13 mouse cellular contexts compared by ENCODE assay signal in genomic region chr2:168199476-168199875, GRCm38 (mm10). TPM values are rescaled to one million over a fixed set of nuclear protein-coding genes. Genes with fewer than 3 reads are reported as not detected.
A peak's percentile ranks its signal among the peaks of the same experiment; 100 is the strongest.
DNase-seq lines count a peak whose midpoint lies in the region; ATAC-seq and TF ChIP-seq lines count a peak whose summit lies in the region.
"Had no signal": no experiment of that assay in that cellular context is flagged by ENCODE, and none has a peak within 500 bp of the region (broad histone marks: within the 10 kb centered on the region; RNA-seq: fewer than 3 reads in every experiment).

No protein-coding gene starts in this region.

- no peak for DNase-seq in lung, embryonic 14.5 days
- DNase-seq in lung, adult 18-20 months, result no peak
- no peak for DNase-seq in right cerebral cortex, postnatal 25 days
- no peak for DNase-seq in Muller cell, postnatal 12 days (ENCODE audit: inconsistent ontology term)
- DNase-seq: adrenal gland, postnatal 14 days; cerebellum, postnatal 14 days; gastrocnemius, postnatal 36 days; kidney, postnatal 10 days; retina, postnatal 1 day had no signal

- no peaks in the 10 kb centered on the region for H3K27me3 ChIP-seq in hindbrain, embryonic 13.5 days
- no peaks in the 10 kb centered on the region for H3K27me3 ChIP-seq in hindbrain, embryonic 16.5 days (replicated peaks; ENCODE audit: control insufficient read depth, insufficient read depth, low read length)
- H3K27me3 ChIP-seq in lung, embryonic 14.5 days (ENCODE audit: insufficient read depth, low read length), result no peaks in the 10 kb centered on the region
- no peaks in the 10 kb centered on the region for H3K27me3 ChIP-seq in ES-Bruce4 (ENCODE audit: control insufficient read depth, insufficient read depth, low read length, poor library complexity, severe bottlenecking)

- H3K9me3 ChIP-seq in hindbrain, embryonic 13.5 days, result no peaks in the 10 kb centered on the region
- no peaks in the 10 kb centered on the region for H3K9me3 ChIP-seq in hindbrain, embryonic 16.5 days (ENCODE audit: control insufficient read depth, low read length)
- no peaks in the 10 kb centered on the region for H3K9me3 ChIP-seq in lung, embryonic 14.5 days (ENCODE audit: low read depth, low read length)
- H3K9me3 ChIP-seq in ES-Bruce4 (replicated peaks; ENCODE audit: control insufficient read depth, insufficient read depth, low read length, poor library complexity, severe bottlenecking), result no peaks in the 10 kb centered on the region

- H3K9ac ChIP-seq in hindbrain, embryonic 13.5 days, result 0 out of 2 replicates have a peak overlapping the region, but pooled peaks have one; percentile 19
- no peak overlapping the region for H3K9ac ChIP-seq in hindbrain, embryonic 16.5 days (ENCODE audit: low read depth, low read length)
- no peak overlapping the region for H3K9ac ChIP-seq in lung, embryonic 14.5 days
- H3K9ac ChIP-seq in ES-Bruce4 (ENCODE audit: low read depth, poor library complexity, severe bottlenecking), result no peak overlapping the region

- peaks cover 86% of the 10 kb centered on the region for H3K4me1 ChIP-seq in hindbrain, embryonic 13.5 days (replicated peaks)
- peaks cover 52% of the 10 kb centered on the region for H3K4me1 ChIP-seq in hindbrain, embryonic 16.5 days (ENCODE audit: control insufficient read depth, insufficient read depth, low read depth, low read length)
- peaks cover 6% of the 10 kb centered on the region; the same call in 1 of the 2 replicates for H3K4me1 ChIP-seq in lung, embryonic 14.5 days (ENCODE audit: insufficient read depth)
- H3K4me1 ChIP-seq in ES-Bruce4 (ENCODE audit: control insufficient read depth, insufficient read depth, low read length), result peaks cover 4% of the 10 kb centered on the region

- no peak for ATAC-seq in hindbrain, embryonic 13.5 days (ENCODE audit: low FRiP score)
- no peak for ATAC-seq in hindbrain, embryonic 16.5 days
- ATAC-seq in lung, embryonic 14.5 days (ENCODE audit: insufficient read depth), result no peak
- 0 out of 2 replicates have a peak, but pooled peaks have one; percentile 18 for ATAC-seq in erythroblast, adult 5-6 weeks (replicated peaks; ENCODE audit: low FRiP score, poor library complexity, severe bottlenecking)

- H3K36me3 ChIP-seq in hindbrain, embryonic 13.5 days, result peaks cover 15% of the 10 kb centered on the region
- 0 out of 2 replicates have a peak, but pooled peaks cover 3% of the 10 kb centered on the region for H3K36me3 ChIP-seq in hindbrain, embryonic 16.5 days (ENCODE audit: control insufficient read depth, insufficient read depth, low read length)
- H3K36me3 ChIP-seq in lung, embryonic 14.5 days (ENCODE audit: insufficient read depth), result peaks cover 58% of the 10 kb centered on the region
- H3K36me3 ChIP-seq in ES-Bruce4 (ENCODE audit: control insufficient read depth, insufficient read depth, low read length, poor library complexity, severe bottlenecking), result peaks cover 46% of the 10 kb centered on the region

- TF ChIP-seq POLR2A in ES-Bruce4 (IDR thresholded peaks at IDR 0.05; ENCODE audit: insufficient read depth, low read length), result no peak

- no peak for TF ChIP-seq EP300 in ES-Bruce4 (IDR thresholded peaks at IDR 0.05; ENCODE audit: insufficient read depth, low read depth, low read length)

- no peak for TF ChIP-seq CTCF in lung, embryonic 14.5 days (IDR thresholded peaks at IDR 0.05; ENCODE audit: low read depth)
- no peak for TF ChIP-seq CTCF in ES-Bruce4 (IDR thresholded peaks at IDR 0.05; ENCODE audit: low read depth, low read length)

- H3K4me2 ChIP-seq in hindbrain, embryonic 13.5 days, result peak overlapping the region; percentile 17
- H3K4me2 ChIP-seq in hindbrain, embryonic 16.5 days (ENCODE audit: low read length), result no peak overlapping the region
- peak overlapping the region; percentile 25; the same call in 1 of the 2 replicates for H3K4me2 ChIP-seq in lung, embryonic 14.5 days

- 84% methylated on average over 4 of the region's 4 CpGs for WGBS in hindbrain, embryonic 13.5 days
- 76% methylated on average over 4 of the region's 4 CpGs for WGBS in hindbrain, embryonic 16.5 days
- 86% methylated on average over 4 of the region's 4 CpGs for WGBS in lung, embryonic 14.5 days

- H3K4me3 ChIP-seq in hindbrain, embryonic 13.5 days, result no peak overlapping the region
- H3K4me3 ChIP-seq in hindbrain, embryonic 16.5 days (ENCODE audit: low read length), result no peak overlapping the region
- H3K4me3 ChIP-seq in lung, embryonic 14.5 days (ENCODE audit: low read depth, low read length), result no peak overlapping the region
- no peak overlapping the region for H3K4me3 ChIP-seq in ES-Bruce4 (ENCODE audit: low read depth, low read length)

- H3K27ac ChIP-seq in hindbrain, embryonic 13.5 days, result no peak overlapping the region
- H3K27ac ChIP-seq in hindbrain, embryonic 16.5 days (ENCODE audit: low read depth, low read length), result no peak overlapping the region
- no peak overlapping the region for H3K27ac ChIP-seq in lung, embryonic 14.5 days (ENCODE audit: low read depth)
- H3K27ac ChIP-seq in ES-Bruce4 (ENCODE audit: insufficient read depth, low read length), result peak overlapping the region; percentile 49; the same call in 1 of the 2 replicates

RNA-seq across cellular contexts. Expression of gene Adnp, which starts 7.4 kb away (rescaled TPM):
- 3.1 and 3.5 TPM in 2 replicates for polyA plus RNA-seq in hindbrain, embryonic 13.5 days (2015; fragmentation: Nextera tagmentation; extraction: Ambion mirVana)
- 2.1 and 2.3 TPM in 2 replicates for polyA plus RNA-seq in hindbrain, embryonic 16.5 days (2015; fragmentation: Nextera tagmentation; extraction: Ambion mirVana)
- polyA plus RNA-seq in lung, embryonic 14.5 days (2014; fragmentation: Nextera tagmentation; extraction: Ambion mirVana), result 12.4 and 16.2 TPM in 2 replicates
- polyA plus RNA-seq in ES-Bruce4 (2011; ENCODE audit: insufficient read depth, insufficient read length, low read depth, missing spikeins), result 72.7 and 87.5 TPM in 2 replicates
- 10.6 and 12.7 TPM in 2 replicates for total RNA-seq in erythroblast, adult 5-6 weeks (2015; ENCODE audit: low replicate concordance)
- total RNA-seq in erythroblast, adult 5-6 weeks (2017; ENCODE audit: low replicate concordance), result 0.17 and 5.4 TPM in 2 replicates

RNA-seq across cellular contexts. Expression of gene Gm20716, which starts 30.7 kb away (rescaled TPM):
- 23.1 and 25.4 TPM in 2 replicates for polyA plus RNA-seq in hindbrain, embryonic 13.5 days (2015; fragmentation: Nextera tagmentation; extraction: Ambion mirVana)
- polyA plus RNA-seq in hindbrain, embryonic 16.5 days (2015; fragmentation: Nextera tagmentation; extraction: Ambion mirVana), result 15.1 and 16.8 TPM in 2 replicates
- polyA plus RNA-seq in lung, embryonic 14.5 days (2014; fragmentation: Nextera tagmentation; extraction: Ambion mirVana), result 23.1 and 24.7 TPM in 2 replicates
- 58.3 and 67.8 TPM in 2 replicates for polyA plus RNA-seq in ES-Bruce4 (2011; ENCODE audit: insufficient read depth, insufficient read length, low read depth, missing spikeins)
- total RNA-seq in erythroblast, adult 5-6 weeks (2015; ENCODE audit: low replicate concordance), result 15.5 and 30.9 TPM in 2 replicates
- total RNA-seq in erythroblast, adult 5-6 weeks (2017; ENCODE audit: low replicate concordance), result 29.1 and 31.1 TPM in 2 replicates

RNA-seq across cellular contexts. Expression of gene Dpm1, which starts 30.9 kb away (rescaled TPM):
- polyA plus RNA-seq in hindbrain, embryonic 13.5 days (2015; fragmentation: Nextera tagmentation; extraction: Ambion mirVana), result 70.4 and 71.3 TPM in 2 replicates
- polyA plus RNA-seq in hindbrain, embryonic 16.5 days (2015; fragmentation: Nextera tagmentation; extraction: Ambion mirVana), result 60.0 and 67.8 TPM in 2 replicates
- polyA plus RNA-seq in lung, embryonic 14.5 days (2014; fragmentation: Nextera tagmentation; extraction: Ambion mirVana), result 81.4 and 84.6 TPM in 2 replicates
- 54.7 and 64.7 TPM in 2 replicates for polyA plus RNA-seq in ES-Bruce4 (2011; ENCODE audit: insufficient read depth, insufficient read length, low read depth, missing spikeins)
- total RNA-seq in erythroblast, adult 5-6 weeks (2015; ENCODE audit: low replicate concordance), result 113 and 131 TPM in 2 replicates
- total RNA-seq in erythroblast, adult 5-6 weeks (2017; ENCODE audit: low replicate concordance), result 37.8 and 105 TPM in 2 replicates

RNA-seq across cellular contexts. Expression of gene Mocs3, which starts 30.9 kb away (rescaled TPM):
- 7.0 and 7.7 TPM in 2 replicates for polyA plus RNA-seq in hindbrain, embryonic 13.5 days (2015; fragmentation: Nextera tagmentation; extraction: Ambion mirVana)
- polyA plus RNA-seq in hindbrain, embryonic 16.5 days (2015; fragmentation: Nextera tagmentation; extraction: Ambion mirVana), result 6.9 and 7.5 TPM in 2 replicates
- polyA plus RNA-seq in lung, embryonic 14.5 days (2014; fragmentation: Nextera tagmentation; extraction: Ambion mirVana), result 7.7 and 10.0 TPM in 2 replicates
- 3.2 and 3.4 TPM in 2 replicates for polyA plus RNA-seq in ES-Bruce4 (2011; ENCODE audit: insufficient read depth, insufficient read length, low read depth, missing spikeins)
- 1.0 and 1.3 TPM in 2 replicates for total RNA-seq in erythroblast, adult 5-6 weeks (2015; ENCODE audit: low replicate concordance)
- 2.4 TPM in 1 of 2 replicates, not detected in the other for total RNA-seq in erythroblast, adult 5-6 weeks (2017; ENCODE audit: low replicate concordance)
